Mouse (Mus musculus): Measurements from ENCODE around the gene Ankrd1. TPM values are rescaled to one million over a fixed set of nuclear protein-coding genes. Genes with fewer than 3 reads are reported as not detected.

Gene Ankrd1
- polyA plus RNA-seq, 1 experiment from 2014 or later = 12.5 TPM

Other genes with a start within 250 kb of the Ankrd1 start
- gene Htr7, start 62.6 kb downstream of the Ankrd1 start, polyA plus RNA-seq (2015; fragmentation: Nextera tagmentation; extraction: Ambion mirVana) = 0.06 and 0.29 TPM in 2 replicates
- 85.3 and 89.3 TPM in 2 replicates for gene Rpp30, start 36.4 kb downstream of the Ankrd1 start, polyA plus RNA-seq (2015; fragmentation: Nextera tagmentation; extraction: Ambion mirVana)
- gene Pcgf5, start 228.2 kb upstream of the Ankrd1 start, polyA plus RNA-seq (2015; fragmentation: Nextera tagmentation; extraction: Ambion mirVana) = 18.4 and 18.9 TPM in 2 replicates